Mouse (Mus musculus): ENCODE data around the gene Spatc1l.

The Spatc1l gene

DNA sequence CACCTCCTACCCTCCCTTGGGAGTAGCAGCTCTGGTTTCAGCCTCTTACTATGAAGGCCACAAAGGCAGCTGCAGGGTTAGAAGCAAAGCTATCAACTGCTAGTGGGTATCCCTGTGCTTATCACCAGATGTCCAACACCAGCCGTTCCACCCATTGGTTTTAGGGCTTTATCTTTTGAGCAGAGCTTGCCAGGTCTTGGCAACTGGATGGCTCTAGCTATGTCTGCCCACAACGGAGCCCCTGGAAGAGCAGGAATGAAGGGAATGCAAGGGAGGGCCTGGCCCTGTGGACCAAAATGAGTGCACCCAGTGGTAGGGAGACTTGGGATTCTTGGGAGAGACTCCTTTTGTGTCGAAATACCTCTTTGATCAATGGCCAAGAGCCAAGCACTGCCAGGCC lies 40.6 kb downstream of the Spatc1l start:
- DNase-seq: peak in 1 of 2 experiments; percentile 13

DNA sequence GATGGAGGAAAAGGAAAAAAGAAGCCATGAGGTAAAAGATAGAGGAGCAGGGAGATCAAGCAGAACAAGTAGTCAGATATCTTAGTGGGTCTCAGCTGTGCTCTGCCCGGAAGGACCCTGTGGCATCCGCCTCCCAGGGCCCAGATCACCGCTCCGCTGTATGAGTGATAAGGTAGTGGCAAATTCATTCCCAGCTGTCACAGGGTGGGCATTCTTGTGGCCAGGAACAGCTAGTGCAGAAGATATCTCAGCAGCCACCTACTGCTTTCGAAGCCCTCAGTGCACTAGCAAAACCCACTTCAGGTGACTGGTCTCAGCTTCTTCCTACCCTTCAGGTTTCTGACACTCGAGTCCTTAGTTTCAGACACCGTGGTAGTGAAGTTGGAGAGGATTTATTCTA lies 50.4 kb downstream of the Spatc1l start:
- DNase-seq: no peak

Measured in cerebellum, adult 18-20 months (tissue).